Mouse (Mus musculus) olfactory bulb, adult 2 months (tissue): ENCODE data around the gene D930048N14Rik.

ENCODE experiments used
- CTCF ChIP-seq: fragments of 200-500 bp; IDR thresholded peaks from 2 replicates; pipeline ENCODE4 v1.5.1; 2012; ENCODE audit warnings: low read depth, mild to moderate bottlenecking, low read length, moderate library complexity; ENCODE audit not compliant: insufficient read depth
- POLR2A ChIP-seq: fragments of 200-500 bp; IDR thresholded peaks from 2 replicates; pipeline ENCODE4 v1.6.1; 2012; ENCODE audit warnings: mild to moderate bottlenecking, low read depth, low read length, moderate library complexity; ENCODE audit not compliant: insufficient read depth

- TF ChIP-seq POLR2A (no peak), CTCF (no peak)
Observed at GRCm38 (mm10) chr11:51633721-51634120, 17.0 kb upstream of the D930048N14Rik start.
